Mouse (Mus musculus) E14TG2a.4 (cell line): ENCODE measurements around the gene Tgoln1.

Experiments used
- H3K27me3 ChIP-seq: 2 replicates; pipeline ENCODE4 v1.6.1; 2014; ENCODE audit warnings: low read length, control low read depth; ENCODE audit not compliant: insufficient read depth
- H3K36me3 ChIP-seq: 2 replicates; pipeline ENCODE4 v1.6.1; 2014; ENCODE audit warnings: low read length, control low read depth; ENCODE audit not compliant: insufficient read depth
- H3K4me1 ChIP-seq: replicated peaks from 2 replicates; pipeline ENCODE4 v1.6.1; 2014; ENCODE audit warnings: low read depth, low read length, control low read depth
- H3K4me3 ChIP-seq: replicated peaks from 2 replicates; pipeline ENCODE4 v1.5.1; 2014; ENCODE audit warnings: mild to moderate bottlenecking, low read length
- H3K9me3 ChIP-seq: 2 replicates; pipeline ENCODE4 v1.6.1; 2014; ENCODE audit warnings: low read length, control low read depth
- CTCF ChIP-seq: conservative IDR thresholded peaks from 2 replicates; pipeline ENCODE4 v1.5.1; 2014; ENCODE audit warnings: low read length
- NANOG ChIP-seq: IDR thresholded peaks from 2 replicates; pipeline ENCODE4 v1.6.1; 2014; ENCODE audit warnings: borderline replicate concordance, low read length, mixed read lengths
- POU5F1 ChIP-seq: IDR thresholded peaks from 2 replicates; pipeline ENCODE4 v1.6.1; 2014; ENCODE audit warnings: low read length, borderline replicate concordance

Tgoln1 gene

DNA sequence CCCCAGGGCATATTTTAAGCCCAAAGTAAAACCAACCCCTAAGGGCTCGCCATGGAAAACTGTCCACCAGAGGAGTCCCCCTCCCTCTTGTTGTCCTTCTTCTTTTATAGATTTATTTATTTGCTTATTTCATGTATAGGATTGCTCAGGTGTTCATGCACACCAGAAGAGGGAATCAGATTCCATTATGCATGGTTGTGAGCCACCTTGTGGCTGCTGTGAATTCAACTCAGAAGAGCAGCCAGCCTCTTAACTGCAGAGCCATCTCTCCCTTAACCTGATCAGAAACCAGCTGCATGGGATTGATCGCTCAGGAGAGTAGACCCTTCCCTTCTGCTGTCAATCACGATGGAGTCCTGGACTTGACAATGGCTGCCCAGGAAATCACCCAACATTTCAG is 20.1 kb upstream of the Tgoln1 start:
- TF ChIP-seq CTCF (no peak), NANOG (no peak), POU5F1 (no peak)
- Histone ChIP-seq H3K9me3 (no peaks in the 10 kb centered on the region), H3K4me1 (peaks cover 36% of the 10 kb centered on the region)

DNA sequence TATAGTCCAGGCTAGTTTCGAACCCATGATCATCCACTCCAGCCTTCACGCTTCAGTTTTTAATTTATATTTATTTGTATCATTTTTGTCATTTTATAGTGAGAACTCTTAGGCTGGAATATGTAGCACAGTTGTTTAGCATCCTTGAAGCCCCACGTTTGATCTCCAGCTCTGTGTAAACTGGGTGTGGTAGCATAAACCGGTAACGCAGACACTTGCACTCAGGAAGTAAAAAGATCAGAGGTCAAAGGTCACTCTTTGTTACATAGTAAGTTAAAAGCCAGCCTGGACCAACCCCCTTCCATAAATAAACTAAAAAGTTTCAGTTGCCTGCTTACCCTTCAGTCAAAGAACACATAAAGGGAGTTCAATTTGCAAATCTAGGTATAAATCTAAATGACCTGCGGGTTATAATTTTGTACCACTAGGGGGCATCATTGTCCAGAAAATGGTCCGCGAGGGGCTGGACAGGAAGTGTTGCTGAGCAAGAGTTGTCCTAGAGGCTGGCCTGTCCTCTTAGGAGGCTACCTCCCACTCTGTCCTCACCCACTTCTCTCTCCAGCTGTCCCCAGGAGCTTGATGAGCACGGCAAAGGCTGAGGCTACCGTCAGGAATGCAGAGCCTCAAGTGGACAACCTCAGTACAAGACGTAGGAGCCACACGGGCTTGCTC is 19.1 kb upstream of the Tgoln1 start:
- peaks cover 30% of the 10 kb centered on the region for H3K36me3 ChIP-seq
- H3K4me1 ChIP-seq: peaks cover 34% of the 10 kb centered on the region
- no peaks in the 10 kb centered on the region for H3K9me3 ChIP-seq
- TF ChIP-seq CTCF (peak; percentile 60), NANOG (no peak), POU5F1 (no peak)
- no peak overlapping the region for H3K4me3 ChIP-seq
- H3K27me3 ChIP-seq: no peaks in the 10 kb centered on the region

More for the DNA sequence above, 20.1 kb upstream of the Tgoln1 start:
- Histone ChIP-seq H3K27me3 (no peaks in the 10 kb centered on the region), H3K36me3 (peaks cover 21% of the 10 kb centered on the region), H3K4me3 (no peak overlapping the region)

DNA sequence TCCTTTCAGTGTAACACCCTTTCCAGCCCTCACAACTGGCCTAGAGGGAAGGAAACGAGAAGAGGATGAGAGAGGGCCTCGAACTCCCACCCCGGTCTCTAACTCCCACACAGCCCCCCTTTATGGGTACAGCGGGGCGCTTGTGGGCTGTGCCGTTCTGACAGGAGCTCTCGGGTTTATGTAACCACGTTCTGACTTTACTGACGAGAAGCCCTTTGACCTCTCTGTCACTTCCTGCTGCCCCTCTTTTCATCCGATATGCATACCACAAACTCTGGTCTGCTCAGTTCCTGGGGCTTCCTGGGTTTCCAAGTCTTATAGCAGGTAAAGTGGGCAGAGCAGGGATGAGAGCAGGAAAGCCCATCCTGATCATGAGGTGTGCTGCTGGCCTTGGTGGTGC is 17.5 kb upstream of the Tgoln1 start:
- TF ChIP-seq NANOG (no peak), CTCF (no peak), POU5F1 (no peak)
- H3K27me3 ChIP-seq: no peaks in the 10 kb centered on the region
- peaks cover 34% of the 10 kb centered on the region for H3K4me1 ChIP-seq
- H3K4me3 ChIP-seq: no peak overlapping the region
- peaks cover 46% of the 10 kb centered on the region for H3K36me3 ChIP-seq
- H3K9me3 ChIP-seq: no peaks in the 10 kb centered on the region

DNA sequence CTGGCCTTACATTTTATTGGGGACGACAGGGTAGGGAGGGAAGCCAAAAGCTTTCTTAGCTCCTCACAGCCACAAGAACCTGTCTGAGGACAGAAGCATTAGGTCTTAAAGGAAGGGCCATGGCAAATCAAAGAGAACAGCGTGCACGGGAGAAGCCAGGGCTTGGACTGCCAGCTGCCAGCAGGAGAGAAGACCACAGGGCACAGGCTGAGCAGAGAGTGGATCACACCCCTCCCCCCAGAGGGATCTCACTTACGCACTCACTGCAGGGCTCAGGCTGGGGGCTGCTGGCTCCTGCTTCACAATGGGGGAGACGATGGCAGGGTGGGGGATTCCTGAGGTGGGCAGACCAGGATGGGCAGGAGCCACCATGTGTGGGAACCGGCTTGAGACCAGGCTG is 14.9 kb upstream of the Tgoln1 start:
- H3K4me3 ChIP-seq: no peak overlapping the region
- peaks cover 70% of the 10 kb centered on the region for H3K36me3 ChIP-seq
- H3K9me3 ChIP-seq: no peaks in the 10 kb centered on the region
- no peaks in the 10 kb centered on the region for H3K27me3 ChIP-seq
- peaks cover 43% of the 10 kb centered on the region for H3K4me1 ChIP-seq
- TF ChIP-seq CTCF (no peak), NANOG (no peak), POU5F1 (no peak)

DNA sequence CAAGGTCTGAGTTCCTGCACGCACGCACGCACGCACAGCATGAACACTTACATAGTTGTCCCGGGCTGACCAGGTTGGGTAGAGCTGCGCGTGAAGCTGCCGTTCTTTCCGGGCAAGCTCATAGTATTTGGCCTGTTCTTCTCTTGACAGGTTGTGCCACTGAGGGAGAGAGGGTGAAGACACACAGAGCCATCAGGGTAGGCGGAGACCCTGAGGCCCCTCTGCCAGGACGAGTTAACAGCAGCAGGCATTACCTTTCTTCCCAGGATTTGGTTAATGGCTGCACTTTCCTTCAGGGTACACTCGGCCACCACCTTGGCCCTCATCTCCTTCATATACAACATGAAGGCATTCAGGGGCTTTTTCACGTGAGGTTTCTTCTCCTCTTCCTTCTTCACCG is 14.2 kb upstream of the Tgoln1 start:
- no peaks in the 10 kb centered on the region for H3K9me3 ChIP-seq
- TF ChIP-seq POU5F1: no peak
- no peak for TF ChIP-seq NANOG
- no peak for TF ChIP-seq CTCF
- peaks cover 78% of the 10 kb centered on the region for H3K36me3 ChIP-seq
- H3K4me1 ChIP-seq: peaks cover 39% of the 10 kb centered on the region
- H3K4me3 ChIP-seq: no peak overlapping the region
- H3K27me3 ChIP-seq: no peaks in the 10 kb centered on the region

DNA sequence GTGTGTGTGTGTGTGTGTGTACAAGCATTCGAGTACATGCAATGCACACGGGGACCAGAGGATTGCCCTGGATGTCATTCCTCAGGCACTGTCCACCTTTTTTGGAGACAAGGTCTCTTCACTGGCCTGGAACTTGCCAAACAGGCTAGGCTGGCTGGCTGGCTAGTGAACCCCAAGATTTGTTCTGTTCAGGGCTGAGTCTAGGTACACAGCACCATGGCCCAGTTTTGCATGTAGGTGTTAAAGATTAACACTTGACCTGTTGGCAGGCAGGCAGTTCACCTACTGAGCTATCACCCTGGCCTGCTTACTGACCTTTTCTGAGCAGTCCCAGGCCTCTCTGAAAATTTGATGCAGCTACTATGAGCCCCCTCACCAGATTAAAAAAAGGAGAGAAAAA is 13.6 kb upstream of the Tgoln1 start:
- peaks cover 34% of the 10 kb centered on the region for H3K4me1 ChIP-seq
- TF ChIP-seq POU5F1: no peak
- TF ChIP-seq CTCF: no peak
- no peaks in the 10 kb centered on the region for H3K27me3 ChIP-seq
- no peaks in the 10 kb centered on the region for H3K9me3 ChIP-seq
- no peak overlapping the region for H3K4me3 ChIP-seq
- H3K36me3 ChIP-seq: peaks cover 82% of the 10 kb centered on the region

DNA sequence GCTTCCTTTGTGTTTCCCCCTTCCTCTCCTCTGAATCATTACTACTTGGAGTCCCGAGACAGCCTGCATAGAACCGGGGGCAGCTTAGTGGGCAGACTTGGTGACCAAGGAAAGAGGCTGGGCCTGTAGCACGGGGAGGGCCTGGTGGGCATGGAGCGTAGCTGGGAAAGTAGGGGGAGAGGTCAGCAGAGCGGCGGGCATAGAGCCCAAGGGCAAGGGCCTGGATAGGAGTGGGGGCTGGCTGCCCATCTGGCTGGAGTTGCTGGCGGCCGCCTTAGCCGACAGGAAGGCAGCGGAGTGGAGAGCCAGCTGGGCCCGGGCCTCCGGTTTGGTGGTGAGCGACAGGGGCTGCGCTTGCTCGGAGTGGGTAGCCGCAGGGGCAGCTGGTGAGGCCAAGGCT is 10.5 kb upstream of the Tgoln1 start:
- no peak for TF ChIP-seq NANOG
- no peak for TF ChIP-seq POU5F1
- no peak for TF ChIP-seq CTCF
- Histone ChIP-seq H3K4me1 (peaks cover 32% of the 10 kb centered on the region), H3K4me3 (peak overlapping the region; percentile 57), H3K36me3 (peaks cover 65% of the 10 kb centered on the region), H3K27me3 (no peaks in the 10 kb centered on the region), H3K9me3 (no peaks in the 10 kb centered on the region)

DNA sequence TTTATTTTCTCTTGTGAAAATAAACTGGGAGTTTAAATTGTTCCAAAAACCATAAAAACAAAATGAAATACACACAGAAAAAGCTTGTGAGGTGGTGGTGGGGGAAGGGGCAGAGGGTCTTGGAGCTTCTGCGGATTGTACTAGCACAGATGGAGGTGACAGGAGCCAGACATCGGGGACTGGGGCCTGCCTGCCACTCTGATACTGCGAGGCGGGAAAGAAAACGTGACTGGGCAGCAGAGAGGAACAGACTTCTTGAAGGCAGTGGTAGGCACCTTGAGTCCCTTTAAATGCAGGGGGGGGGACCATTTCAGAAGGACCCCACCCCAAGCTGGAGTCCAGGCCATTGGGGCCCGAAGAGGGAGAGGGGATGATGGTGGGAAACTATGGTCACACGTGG is 9.6 kb upstream of the Tgoln1 start:
- no peak for TF ChIP-seq CTCF
- TF ChIP-seq NANOG: no peak
- TF ChIP-seq POU5F1: no peak
- peaks cover 25% of the 10 kb centered on the region for H3K4me1 ChIP-seq
- no peaks in the 10 kb centered on the region for H3K27me3 ChIP-seq
- H3K9me3 ChIP-seq: no peaks in the 10 kb centered on the region
- H3K4me3 ChIP-seq: no peak overlapping the region
- peaks cover 56% of the 10 kb centered on the region for H3K36me3 ChIP-seq

DNA sequence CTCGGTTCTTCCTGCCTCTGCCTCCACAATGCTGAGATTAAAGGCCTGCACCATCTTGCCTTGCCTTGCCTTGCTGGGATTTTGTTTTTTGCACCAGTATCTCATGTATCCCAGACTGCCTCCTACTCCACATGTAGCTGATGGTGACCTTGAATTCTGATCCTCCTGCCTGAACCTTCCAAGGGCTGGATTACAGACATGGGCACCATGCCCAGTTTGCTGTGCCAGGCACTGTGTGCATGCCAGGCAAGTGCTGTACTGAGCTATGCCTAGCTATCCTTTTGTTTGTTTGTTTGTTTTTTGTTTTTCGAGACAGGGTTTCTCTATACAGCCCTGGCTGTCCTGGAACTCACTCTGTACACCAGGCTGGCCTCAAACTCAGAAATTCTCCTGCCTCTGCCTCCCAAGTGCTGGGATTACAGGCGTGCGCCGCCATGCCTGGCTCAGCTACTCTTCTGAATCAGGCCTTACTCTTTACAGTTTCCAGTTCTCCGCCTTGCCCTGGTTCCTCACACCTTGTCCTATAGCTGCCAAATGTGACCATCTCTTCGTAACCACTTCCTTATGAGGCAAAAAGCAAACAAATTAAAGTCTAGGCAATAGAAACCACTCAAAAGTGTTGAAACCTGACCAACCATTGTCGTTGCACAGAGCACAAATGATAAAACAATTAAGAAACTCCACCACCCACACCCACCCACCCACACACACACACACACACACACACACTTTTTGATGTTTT is 7.0 kb upstream of the Tgoln1 start:
- H3K36me3 ChIP-seq: peaks cover 31% of the 10 kb centered on the region
- no peaks in the 10 kb centered on the region for H3K9me3 ChIP-seq
- H3K4me1 ChIP-seq: peaks cover 39% of the 10 kb centered on the region
- H3K27me3 ChIP-seq: no peaks in the 10 kb centered on the region
- TF ChIP-seq NANOG: no peak
- no peak for TF ChIP-seq POU5F1
- no peak for TF ChIP-seq CTCF
- H3K4me3 ChIP-seq: no peak overlapping the region
